Mouse (Mus musculus) spleen, adult 2 months (tissue): ENCODE data around the gene Commd1.

Experiments
- CTCF ChIP-seq: fragments of 200-500 bp; IDR thresholded peaks from 2 replicates; pipeline ENCODE4 v1.5.1; 2011; ENCODE audit warnings: mild to moderate bottlenecking, inconsistent platforms; ENCODE audit not compliant: insufficient read depth, insufficient read length, insufficient replicate concordance; ENCODE audit errors: extremely low read depth
- POLR2A ChIP-seq: fragments of 200-500 bp; IDR thresholded peaks from 2 replicates; pipeline ENCODE4 v1.6.1; 2011; ENCODE audit warnings: low read depth, low read length, inconsistent platforms

GRCm38 (mm10) chr11:22981041-22981440, 1.1 kb downstream of the Commd1 start:
- no peak for TF ChIP-seq POLR2A
- TF ChIP-seq CTCF, result no peak
